Mouse (Mus musculus): ENCODE results near the gene 4930556J24Rik. TPM values are rescaled to one million over a fixed set of nuclear protein-coding genes. Genes with fewer than 3 reads are reported as not detected.

Gene 4930556J24Rik
- total and polyA plus RNA-seq, 2 experiments, result 0.09 TPM; not detected in 1

DNA sequence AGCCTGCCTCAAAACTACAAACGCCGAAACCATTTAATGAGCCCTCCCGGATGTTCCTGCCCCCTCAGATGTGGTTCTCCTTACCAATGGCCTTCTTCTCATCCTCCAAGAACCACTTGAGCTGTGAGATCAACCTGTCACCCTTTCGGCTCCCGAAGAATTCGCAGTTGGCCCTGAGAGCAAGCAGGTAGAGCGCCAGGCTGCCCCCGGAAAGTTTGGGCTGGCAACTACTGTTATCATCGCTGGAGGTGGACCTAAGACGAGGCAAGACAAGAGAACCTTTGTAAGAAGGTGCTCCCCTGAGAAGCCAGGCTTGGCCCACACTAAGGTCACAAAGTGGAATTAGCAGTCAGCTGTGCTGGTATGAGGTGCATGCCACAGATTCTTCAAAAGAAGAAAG, 50.7 kb downstream of the 4930556J24Rik start:
- H3K4me1 ChIP-seq (ENCODE audit: control insufficient read depth, insufficient read depth, low read length), result no peaks in the 10 kb centered on the region; the same call in 1 of the 2 replicates
- no peak for DNase-seq (ENCODE audit: extremely low read depth, low read depth, low spot score)
- no peak overlapping the region for H3K9ac ChIP-seq (ENCODE audit: low read depth, low read length)
- no peaks in the 10 kb centered on the region for H3K27me3 ChIP-seq (ENCODE audit: control insufficient read depth, insufficient read depth, low read length)
- H3K36me3 ChIP-seq (ENCODE audit: control insufficient read depth, insufficient read depth, low read length), result peaks cover 21% of the 10 kb centered on the region
- TF ChIP-seq CTCF (IDR thresholded peaks at IDR 0.05; ENCODE audit: low read depth, low read length) (no peak), POLR2A (IDR thresholded peaks at IDR 0.05; ENCODE audit: extremely low read depth, insufficient read depth, low read length) (no peak)
- no peaks in the 10 kb centered on the region for H3K79me2 ChIP-seq (ENCODE audit: control insufficient read depth, insufficient read depth, low read length)
- WGBS, result 95% methylated on average over 10 of the region's 10 CpGs
- no peak overlapping the region for H3K4me3 ChIP-seq (ENCODE audit: insufficient read depth, low read depth, low read length)
- H3K27ac ChIP-seq (replicated peaks; ENCODE audit: insufficient read depth, low read depth, low read length), result no peak overlapping the region

DNA sequence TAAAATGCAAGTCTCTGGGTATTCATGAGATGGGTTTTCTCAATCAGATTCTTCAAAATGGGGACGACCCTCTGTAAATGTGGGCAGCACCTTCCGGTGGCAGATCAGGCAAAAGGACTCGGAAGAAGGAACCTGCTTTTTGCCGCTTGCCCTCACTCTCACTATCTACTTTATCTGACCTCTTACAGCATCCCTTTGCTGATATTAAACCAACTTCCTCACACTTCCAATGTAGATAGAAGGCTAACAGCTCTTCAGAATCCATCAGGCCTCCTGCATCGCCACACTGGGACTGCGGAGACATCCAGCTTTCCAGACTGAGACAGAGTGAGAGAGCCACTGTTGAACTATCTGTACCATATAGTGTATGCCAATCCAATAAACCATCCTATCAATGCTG, 53.8 kb downstream of the 4930556J24Rik start:
- H3K27ac ChIP-seq (replicated peaks; ENCODE audit: insufficient read depth, low read depth, low read length), result no peak overlapping the region
- H3K4me1 ChIP-seq (ENCODE audit: control insufficient read depth, insufficient read depth, low read length), result no peaks in the 10 kb centered on the region
- H3K27me3 ChIP-seq (ENCODE audit: control insufficient read depth, insufficient read depth, low read length), result no peaks in the 10 kb centered on the region
- H3K79me2 ChIP-seq (ENCODE audit: control insufficient read depth, insufficient read depth, low read length), result no peaks in the 10 kb centered on the region
- WGBS, result 97% methylated on average over 6 of the region's 6 CpGs
- H3K4me3 ChIP-seq (ENCODE audit: insufficient read depth, low read depth, low read length), result no peak overlapping the region
- DNase-seq (ENCODE audit: extremely low read depth, low read depth, low spot score), result no peak
- H3K36me3 ChIP-seq (ENCODE audit: control insufficient read depth, insufficient read depth, low read length), result peaks cover 24% of the 10 kb centered on the region
- TF ChIP-seq CTCF (IDR thresholded peaks at IDR 0.05; ENCODE audit: low read depth, low read length) (no peak), POLR2A (IDR thresholded peaks at IDR 0.05; ENCODE audit: extremely low read depth, insufficient read depth, low read length) (no peak)
- H3K9ac ChIP-seq (ENCODE audit: low read depth, low read length), result no peak overlapping the region

DNA sequence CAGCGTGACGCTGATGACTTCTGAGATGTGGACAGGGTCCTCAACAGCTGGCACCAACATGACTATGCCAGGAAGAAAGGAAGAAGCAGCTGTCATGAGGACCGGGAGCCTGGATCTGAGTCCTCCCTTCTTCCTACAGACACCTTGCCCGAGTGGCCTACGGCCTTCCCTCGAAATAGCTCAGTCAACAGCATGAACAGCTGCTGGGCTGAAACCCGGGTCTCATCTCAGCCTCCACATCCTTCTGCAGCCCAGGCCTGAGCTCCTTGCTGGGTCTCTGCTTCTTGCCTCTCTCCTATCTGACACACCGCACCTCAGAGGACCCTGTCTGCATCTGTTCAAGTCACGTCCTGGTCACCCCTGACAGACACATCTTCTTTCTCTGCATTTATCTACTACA, 54.5 kb downstream of the 4930556J24Rik start:
- no peaks in the 10 kb centered on the region for H3K79me2 ChIP-seq (ENCODE audit: control insufficient read depth, insufficient read depth, low read length)
- H3K36me3 ChIP-seq (ENCODE audit: control insufficient read depth, insufficient read depth, low read length), result peaks cover 24% of the 10 kb centered on the region
- WGBS, result 96% methylated on average over 9 of the region's 9 CpGs

DNA sequence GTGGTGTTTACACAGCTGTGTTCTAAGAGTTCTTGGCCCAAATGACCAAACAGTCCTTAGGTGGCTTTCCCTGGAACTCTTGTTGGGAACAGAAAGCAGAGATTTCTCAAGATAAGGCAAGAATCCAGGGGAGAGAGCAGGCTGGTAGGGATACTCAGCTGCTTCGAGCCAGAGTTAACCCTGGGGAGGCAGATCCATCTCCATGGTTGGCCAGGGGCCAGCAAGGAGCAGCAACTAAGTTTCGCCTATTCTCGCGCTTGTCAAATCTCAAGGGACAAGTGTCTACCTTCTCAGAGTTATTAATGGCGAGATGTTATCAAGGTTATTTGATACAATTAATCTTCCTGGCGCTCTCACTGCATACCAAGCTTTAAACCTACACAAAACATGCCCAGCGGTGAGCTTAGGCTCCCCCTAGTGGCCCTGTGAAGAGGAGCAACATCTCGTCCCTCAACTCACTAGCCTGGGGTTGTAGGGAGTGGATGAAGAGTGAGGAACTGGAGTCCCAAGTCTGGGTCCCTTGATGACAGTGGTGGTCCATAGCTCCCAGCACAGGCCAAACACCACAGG, 55.2 kb downstream of the 4930556J24Rik start:
- Histone ChIP-seq H3K4me1 (ENCODE audit: control insufficient read depth, insufficient read depth, low read length) (no peaks in the 10 kb centered on the region), H3K79me2 (ENCODE audit: control insufficient read depth, insufficient read depth, low read length) (no peaks in the 10 kb centered on the region), H3K9ac (ENCODE audit: low read depth, low read length) (no peak overlapping the region), H3K27me3 (ENCODE audit: control insufficient read depth, insufficient read depth, low read length) (no peaks in the 10 kb centered on the region), H3K4me3 (ENCODE audit: insufficient read depth, low read depth, low read length) (no peak overlapping the region), H3K27ac (replicated peaks; ENCODE audit: insufficient read depth, low read depth, low read length) (no peak overlapping the region), H3K36me3 (ENCODE audit: control insufficient read depth, insufficient read depth, low read length) (peaks cover 18% of the 10 kb centered on the region)
- TF ChIP-seq CTCF (IDR thresholded peaks at IDR 0.05; ENCODE audit: low read depth, low read length) (peak; percentile 81), POLR2A (IDR thresholded peaks at IDR 0.05; ENCODE audit: extremely low read depth, insufficient read depth, low read length) (no peak)
- peak; percentile 20 for DNase-seq (ENCODE audit: extremely low read depth, low read depth, low spot score)
- 76% methylated on average over 8 of the region's 8 CpGs for WGBS

More for the DNA sequence above, 54.5 kb downstream of the 4930556J24Rik start:
- no peak overlapping the region for H3K27ac ChIP-seq (replicated peaks; ENCODE audit: insufficient read depth, low read depth, low read length)
- no peaks in the 10 kb centered on the region for H3K27me3 ChIP-seq (ENCODE audit: control insufficient read depth, insufficient read depth, low read length)
- no peak for DNase-seq (ENCODE audit: extremely low read depth, low read depth, low spot score)
- H3K4me1 ChIP-seq (ENCODE audit: control insufficient read depth, insufficient read depth, low read length), result no peaks in the 10 kb centered on the region
- TF ChIP-seq CTCF (IDR thresholded peaks at IDR 0.05; ENCODE audit: low read depth, low read length) (no peak), POLR2A (IDR thresholded peaks at IDR 0.05; ENCODE audit: extremely low read depth, insufficient read depth, low read length) (no peak)
- no peak overlapping the region for H3K9ac ChIP-seq (ENCODE audit: low read depth, low read length)
- no peak overlapping the region for H3K4me3 ChIP-seq (ENCODE audit: insufficient read depth, low read depth, low read length)

DNA sequence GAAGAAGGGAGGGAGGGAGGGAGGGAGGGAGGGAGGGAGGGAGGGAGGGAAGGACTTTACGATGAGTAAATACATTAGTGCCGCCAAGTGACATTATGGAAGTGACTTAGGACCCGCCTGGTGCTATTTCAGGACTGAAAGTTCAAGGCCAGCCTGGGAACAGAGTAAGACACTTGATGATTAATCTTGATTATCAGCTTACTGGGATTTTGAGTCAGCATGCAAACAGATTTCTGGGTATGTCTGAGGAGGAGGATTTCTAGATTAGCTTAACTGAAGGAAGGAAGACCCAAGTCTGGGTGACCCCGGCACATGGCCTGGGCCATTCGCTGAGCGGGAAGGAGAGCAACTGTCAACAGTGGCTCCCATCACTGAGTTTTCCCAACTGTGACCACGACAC, 56.1 kb downstream of the 4930556J24Rik start:
- no peaks in the 10 kb centered on the region for H3K4me1 ChIP-seq (ENCODE audit: control insufficient read depth, insufficient read depth, low read length)
- 93% methylated on average over 7 of the region's 7 CpGs for WGBS
- no peak overlapping the region for H3K4me3 ChIP-seq (ENCODE audit: insufficient read depth, low read depth, low read length)
- DNase-seq (ENCODE audit: extremely low read depth, low read depth, low spot score), result no peak
- peaks cover 12% of the 10 kb centered on the region for H3K36me3 ChIP-seq (ENCODE audit: control insufficient read depth, insufficient read depth, low read length)
- no peaks in the 10 kb centered on the region for H3K27me3 ChIP-seq (ENCODE audit: control insufficient read depth, insufficient read depth, low read length)
- TF ChIP-seq POLR2A (IDR thresholded peaks at IDR 0.05; ENCODE audit: extremely low read depth, insufficient read depth, low read length), result no peak
- no peak for TF ChIP-seq CTCF (IDR thresholded peaks at IDR 0.05; ENCODE audit: low read depth, low read length)
- H3K27ac ChIP-seq (replicated peaks; ENCODE audit: insufficient read depth, low read depth, low read length), result no peak overlapping the region
- no peak overlapping the region for H3K9ac ChIP-seq (ENCODE audit: low read depth, low read length)
- H3K79me2 ChIP-seq (ENCODE audit: control insufficient read depth, insufficient read depth, low read length), result no peaks in the 10 kb centered on the region

DNA sequence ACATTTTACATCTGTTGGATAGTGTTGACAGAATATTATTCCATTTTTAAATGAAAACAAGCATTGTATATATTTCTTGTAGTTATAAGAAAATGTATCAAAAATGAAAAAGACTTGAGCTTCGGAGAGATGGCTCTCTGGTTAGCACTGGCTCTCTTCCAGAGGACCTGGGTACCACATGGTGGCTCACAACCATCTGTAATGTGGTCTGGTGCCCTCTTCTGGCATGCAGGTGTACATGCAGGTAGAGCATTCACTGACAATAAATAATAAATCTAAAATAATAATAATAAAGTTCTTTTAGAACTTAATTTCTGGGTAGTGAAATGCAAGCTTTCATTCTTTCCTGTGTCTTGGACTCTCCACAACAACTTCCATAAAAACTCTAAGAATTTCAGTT, 57.8 kb downstream of the 4930556J24Rik start:
- H3K36me3 ChIP-seq (ENCODE audit: control insufficient read depth, insufficient read depth, low read length), result peaks cover 3% of the 10 kb centered on the region; the same call in 1 of the 2 replicates
- no peak overlapping the region for H3K9ac ChIP-seq (ENCODE audit: low read depth, low read length)
- no peaks in the 10 kb centered on the region for H3K27me3 ChIP-seq (ENCODE audit: control insufficient read depth, insufficient read depth, low read length)
- H3K4me1 ChIP-seq (ENCODE audit: control insufficient read depth, insufficient read depth, low read length), result no peaks in the 10 kb centered on the region
- WGBS, result 75% methylated on average over 1 of the region's 1 CpGs
- no peak overlapping the region for H3K27ac ChIP-seq (replicated peaks; ENCODE audit: insufficient read depth, low read depth, low read length)
- TF ChIP-seq CTCF (IDR thresholded peaks at IDR 0.05; ENCODE audit: low read depth, low read length) (peak; percentile 51; the same call in 1 of the 2 replicates), POLR2A (IDR thresholded peaks at IDR 0.05; ENCODE audit: extremely low read depth, insufficient read depth, low read length) (no peak)
- DNase-seq (ENCODE audit: extremely low read depth, low read depth, low spot score), result no peak
- H3K4me3 ChIP-seq (ENCODE audit: insufficient read depth, low read depth, low read length), result no peak overlapping the region
- no peaks in the 10 kb centered on the region for H3K79me2 ChIP-seq (ENCODE audit: control insufficient read depth, insufficient read depth, low read length)
